Mouse (Mus musculus) adrenal gland (tissue): ENCODE measurements around the gene Vnn1.

Experiments
- intact Hi-C: fragments of 180-260 bp; cut with DNase I; formaldehyde crosslinking; loops from one replicate; pipeline ENCODE4 v1.15.1; 2025
- long read RNA-seq, 2 experiments: library from polyadenylated mRNA; unstranded; transcript quantifications; one replicate each; pipeline ENCODE4 v2.0.0; 2020; ENCODE audit warnings: borderline replicate concordance in 1 of 2; ENCODE audit not compliant: insufficient replicate concordance in 1 of 2

The Vnn1 gene
- long read RNA-seq, experiment 1, transcript Vnn1-201 (7 exons, 2,416 nt), result major isoform, 38 of 45 reads
- long read RNA-seq, experiment 1, partial matches to known transcripts, result 3 of 45 reads
- long read RNA-seq, experiment 1, other reads (novel, unspliced or antisense), result 4 of 45 reads
- long read RNA-seq, experiment 2, transcript Vnn1-201 (7 exons, 2,416 nt), result major isoform, 18 of 21 reads
- long read RNA-seq, experiment 2, partial matches to known transcripts, result 0 of 21 reads
- long read RNA-seq, experiment 2, other reads (novel, unspliced or antisense), result 3 of 21 reads

GRCm38 (mm10) chr10:23894601-23895349, at the start of gene Vnn1:
Gene Vnn1 (plus strand): TSS chr10:23894688.
- intact Hi-C loops, result no loop called here

GRCm38 (mm10) chr10:23851228-23851912, 43.1 kb upstream of the Vnn1 start, which contains the start of gene Vnn3:
Gene Vnn3 (plus strand): TSS chr10:23851462.
- intact Hi-C loops, result no loop called here

- intact Hi-C loops, result no loop called here
Observed at GRCm38 (mm10) chr10:23852096-23852495, 42.4 kb upstream of the Vnn1 start.

GRCm38 (mm10) chr10:23864362-23865312, 29.9 kb upstream of the Vnn1 start:
- intact Hi-C loops, result no loop called here

- intact Hi-C loops, result no loop called here
Observed at GRCm38 (mm10) chr10:23880695-23881094, 13.8 kb upstream of the Vnn1 start.

GRCm38 (mm10) chr10:23884910-23885309, 9.6 kb upstream of the Vnn1 start:
- intact Hi-C loops, result no loop called here

- intact Hi-C loops, result no loop called here
Observed at GRCm38 (mm10) chr10:23886060-23886459, 8.4 kb upstream of the Vnn1 start.

- intact Hi-C loops, result no loop called here
Observed at GRCm38 (mm10) chr10:23892987-23893386, 1.5 kb upstream of the Vnn1 start.

GRCm38 (mm10) chr10:23895376-23895775, 888 bp downstream of the Vnn1 start:
- intact Hi-C loops, result no loop called here

- intact Hi-C loops, result no loop called here
Observed at GRCm38 (mm10) chr10:23901119-23901518, 6.6 kb downstream of the Vnn1 start.

GRCm38 (mm10) chr10:23905661-23906060, 11.2 kb downstream of the Vnn1 start:
- intact Hi-C loops, result no loop called here

GRCm38 (mm10) chr10:23920056-23920455, 25.6 kb downstream of the Vnn1 start, which contains the start of gene Taar1:
Gene Taar1 (plus strand): TSS chr10:23920356.
- intact Hi-C loops, result no loop called here

GRCm38 (mm10) chr10:23922468-23922867, 28.0 kb downstream of the Vnn1 start:
- intact Hi-C loops, result no loop called here

- intact Hi-C loops, result no loop called here
Observed at GRCm38 (mm10) chr10:23923941-23924340, 29.5 kb downstream of the Vnn1 start.

- intact Hi-C loops, result no loop called here
Observed at GRCm38 (mm10) chr10:23937613-23938012, 43.1 kb downstream of the Vnn1 start.

- intact Hi-C loops, result no loop called here
Observed at GRCm38 (mm10) chr10:23938312-23938711, 43.8 kb downstream of the Vnn1 start, which contains the start of gene Taar2. Gene Taar2 (plus strand): TSS chr10:23938572.

GRCm38 (mm10) chr10:23942465-23942864, 48.0 kb downstream of the Vnn1 start:
- intact Hi-C loops, result no loop called here

GRCm38 (mm10) chr10:23948026-23948425, 53.5 kb downstream of the Vnn1 start:
- intact Hi-C loops, result no loop called here

- intact Hi-C loops, result no loop called here
Observed at GRCm38 (mm10) chr10:23949508-23950005, 55.1 kb downstream of the Vnn1 start, which contains the start of gene Taar3. Gene Taar3 (plus strand): TSS chr10:23949558.

- intact Hi-C loops, result no loop called here
Observed at GRCm38 (mm10) chr10:23951714-23952113, 57.2 kb downstream of the Vnn1 start.
